Mouse (Mus musculus) WW6 (cell line): Measurements from ENCODE around the gene Daxx.

Experiments used
- DNase-seq: peaks from one replicate; pipeline ENCODE4 v3.0.0-alpha.2; 2013; ENCODE audit warnings: low read depth, low spot score

The Daxx gene

DNA sequence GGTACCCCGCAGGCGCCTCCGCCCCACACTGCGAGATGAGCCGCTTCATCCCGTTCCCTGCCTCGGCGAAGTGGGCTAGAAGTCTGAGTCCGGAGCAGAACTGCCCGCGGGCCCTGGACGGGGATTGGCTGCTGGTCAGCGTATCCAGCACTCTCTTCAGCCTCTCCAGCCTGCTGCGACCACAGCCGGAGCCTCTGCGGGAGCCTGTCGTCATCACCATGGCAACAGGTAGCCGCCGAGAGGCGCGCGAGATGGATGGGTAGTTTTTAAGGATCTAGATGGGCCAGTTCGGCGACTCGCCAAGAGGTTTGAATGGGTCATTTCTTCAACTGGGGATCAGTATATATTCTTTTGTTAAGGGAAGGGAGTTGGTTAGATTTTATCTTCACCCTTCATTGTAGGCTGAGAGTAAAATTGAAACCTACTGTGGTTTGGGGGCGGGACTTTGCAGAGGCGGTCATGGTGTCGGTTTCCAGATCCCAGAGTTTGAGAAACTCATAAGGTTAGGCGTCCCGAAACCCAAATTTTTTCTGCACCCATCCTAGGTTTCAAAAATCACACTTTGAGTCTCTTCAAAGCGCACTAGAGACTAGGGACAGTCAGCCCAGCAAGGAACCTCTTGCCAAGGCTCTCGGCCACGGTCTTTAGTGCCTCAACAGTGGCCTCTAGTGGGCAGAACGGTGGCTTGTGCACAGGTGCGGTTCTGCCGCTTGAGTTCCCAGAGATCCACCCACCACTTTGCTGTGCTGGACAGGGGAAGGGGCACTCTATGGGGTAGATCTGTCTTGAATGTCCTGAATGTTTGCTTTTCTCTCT, 11.3 kb downstream of the Daxx start:
- DNase-seq = no peak

DNA sequence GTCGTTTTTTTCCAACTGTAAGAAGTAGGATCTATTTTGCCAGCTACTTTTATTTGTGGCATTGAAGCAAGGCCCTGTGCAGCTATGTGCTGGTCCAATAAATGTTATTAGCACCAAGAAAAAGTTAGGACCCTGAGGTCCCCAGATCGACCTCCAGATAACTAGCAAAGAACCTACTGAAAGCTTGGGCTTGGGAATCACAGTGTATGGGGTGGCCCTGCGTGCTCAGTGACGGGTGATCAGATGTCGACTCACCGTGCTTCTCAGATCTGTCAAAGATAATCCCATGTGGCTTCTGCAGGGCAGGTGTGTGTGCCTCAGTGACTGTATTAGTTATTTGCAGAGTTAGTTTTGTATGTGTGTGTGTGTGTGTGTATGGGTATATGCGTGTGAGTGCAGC, 12.1 kb downstream of the Daxx start:
- DNase-seq = no peak

DNA sequence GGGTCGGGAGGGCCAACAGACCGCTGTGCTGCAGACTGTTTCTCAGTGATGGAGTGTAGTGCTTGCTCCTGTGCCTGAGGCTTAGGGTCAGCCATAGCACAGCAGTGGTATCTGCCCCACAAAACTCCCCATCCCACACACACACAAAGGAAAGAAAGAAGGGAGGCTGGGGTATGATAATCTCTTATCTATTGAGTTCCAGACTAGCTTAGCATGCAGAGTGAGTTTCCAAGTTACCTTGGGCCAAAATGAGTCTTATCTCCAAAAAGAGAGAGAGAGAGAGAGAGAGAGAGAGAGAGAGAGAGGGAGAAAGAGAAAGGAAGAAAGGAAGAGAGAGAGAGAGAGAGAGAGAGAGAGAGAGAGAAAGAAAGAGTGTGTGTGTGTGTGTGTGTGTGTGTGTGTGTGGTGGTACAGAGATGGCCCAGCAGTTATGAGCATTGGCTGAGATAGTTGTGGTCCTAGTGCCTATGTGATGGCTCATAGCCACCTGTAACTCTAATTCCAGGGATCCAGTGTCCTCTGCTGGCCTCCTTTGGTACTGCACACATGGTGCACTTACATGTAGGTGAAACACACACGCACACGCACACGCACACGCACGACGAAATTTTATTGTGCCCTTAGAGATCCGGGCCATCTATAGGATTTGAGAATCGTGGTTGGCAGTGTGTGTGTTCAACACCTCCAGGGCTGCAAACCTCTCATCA, 15.5 kb downstream of the Daxx start:
- no peak for DNase-seq

DNA sequence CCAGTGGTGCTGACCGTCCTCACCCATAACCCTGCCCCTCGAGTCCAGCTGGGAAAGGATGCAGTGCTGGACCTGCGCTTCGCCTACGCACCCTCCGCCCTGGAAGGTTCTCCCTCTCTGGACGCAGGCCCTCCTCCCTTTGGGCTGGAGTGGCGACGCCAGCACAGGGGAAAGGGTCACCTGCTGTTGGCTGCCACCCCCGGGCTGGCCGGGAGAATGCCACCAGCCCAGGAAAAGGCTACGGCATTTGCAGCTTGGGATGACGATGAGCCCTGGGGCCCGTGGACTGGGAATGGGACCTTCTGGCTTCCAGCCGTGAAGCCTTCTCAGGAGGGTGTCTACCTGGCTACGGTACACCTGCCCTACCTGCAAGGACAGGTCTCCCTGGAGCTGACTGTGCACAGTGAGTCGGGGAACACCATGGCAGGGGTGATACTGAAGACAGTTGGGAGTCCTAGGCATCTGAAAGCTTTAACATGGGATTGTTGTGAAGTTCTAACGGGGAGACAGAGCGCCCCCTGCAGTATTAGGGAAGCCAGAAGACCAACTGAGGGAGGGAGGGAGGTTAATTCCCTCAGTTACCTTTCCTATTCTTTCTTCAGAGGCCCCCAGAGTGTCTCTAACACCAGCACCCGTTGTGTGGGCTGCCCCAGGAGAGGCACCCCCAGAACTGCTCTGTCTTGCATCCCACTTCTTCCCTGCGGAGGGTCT, 16.3 kb downstream of the Daxx start:
- DNase-seq = no peak

DNA sequence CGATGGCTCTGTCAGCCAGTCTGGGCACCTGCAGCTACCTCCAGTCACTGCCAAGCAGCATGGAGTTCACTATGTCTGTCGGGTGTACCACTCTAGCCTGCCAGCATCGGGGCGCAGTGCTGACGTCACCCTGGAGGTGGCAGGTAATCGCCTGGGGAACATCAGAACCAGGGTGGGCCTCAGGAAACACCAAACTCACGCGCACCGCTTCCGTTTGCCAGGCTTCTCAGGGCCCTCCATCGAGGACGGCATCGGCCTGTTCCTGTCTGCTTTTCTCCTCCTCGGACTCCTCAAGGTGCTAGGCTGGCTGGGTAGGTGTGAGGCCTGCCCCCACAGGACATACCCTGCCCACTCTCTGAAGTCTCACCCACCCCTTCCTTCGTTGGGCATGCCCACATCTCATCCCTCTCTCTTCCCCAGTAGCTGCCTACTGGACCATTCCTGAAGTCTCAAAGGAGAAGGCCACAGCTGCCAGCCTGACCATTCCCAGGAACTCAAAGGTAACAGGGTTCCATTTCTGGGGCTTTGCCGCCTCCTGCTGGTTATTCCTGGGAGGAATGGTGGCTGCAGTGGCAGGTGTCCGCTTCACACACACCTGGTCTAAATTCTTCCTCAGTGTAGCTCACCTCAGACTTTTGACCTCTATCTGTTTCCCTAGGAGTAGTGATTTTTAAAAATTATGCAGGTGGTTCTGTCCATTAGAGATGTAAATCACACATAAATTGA, 17.2 kb downstream of the Daxx start:
- no peak for DNase-seq

DNA sequence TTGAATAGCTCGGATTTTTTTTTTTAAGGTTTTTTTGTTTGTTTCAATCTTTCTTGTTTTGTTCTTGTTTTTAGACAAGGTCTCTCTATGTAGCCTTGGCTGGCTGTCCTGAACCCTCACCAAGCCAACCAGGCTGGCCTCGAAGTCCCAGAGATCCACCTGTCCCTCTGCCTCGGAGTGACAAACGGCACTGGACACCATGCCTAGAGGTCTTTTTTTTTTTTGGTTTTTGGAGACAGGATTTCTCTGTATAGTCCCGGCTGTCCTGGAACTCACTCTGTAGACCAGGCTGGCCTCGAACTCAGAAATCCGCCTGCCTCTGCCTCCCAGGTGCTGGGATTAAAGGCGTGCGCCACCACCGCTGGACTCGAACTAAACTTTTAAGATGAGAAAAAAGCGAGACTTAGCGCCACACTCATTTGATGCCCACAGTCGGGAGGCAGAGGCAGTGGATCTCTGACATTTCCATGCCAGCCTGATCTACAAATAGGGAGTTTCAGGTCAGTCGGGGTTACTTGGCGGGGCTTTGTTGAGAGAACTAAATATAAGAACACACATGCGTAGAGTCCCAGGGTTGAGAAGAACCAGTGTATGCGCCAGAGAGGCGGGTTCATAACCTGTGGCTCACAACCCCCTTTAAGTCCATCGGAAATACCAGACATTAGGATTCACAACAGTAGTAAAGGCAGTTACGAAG, 19.2 kb downstream of the Daxx start:
- DNase-seq = no peak

DNA sequence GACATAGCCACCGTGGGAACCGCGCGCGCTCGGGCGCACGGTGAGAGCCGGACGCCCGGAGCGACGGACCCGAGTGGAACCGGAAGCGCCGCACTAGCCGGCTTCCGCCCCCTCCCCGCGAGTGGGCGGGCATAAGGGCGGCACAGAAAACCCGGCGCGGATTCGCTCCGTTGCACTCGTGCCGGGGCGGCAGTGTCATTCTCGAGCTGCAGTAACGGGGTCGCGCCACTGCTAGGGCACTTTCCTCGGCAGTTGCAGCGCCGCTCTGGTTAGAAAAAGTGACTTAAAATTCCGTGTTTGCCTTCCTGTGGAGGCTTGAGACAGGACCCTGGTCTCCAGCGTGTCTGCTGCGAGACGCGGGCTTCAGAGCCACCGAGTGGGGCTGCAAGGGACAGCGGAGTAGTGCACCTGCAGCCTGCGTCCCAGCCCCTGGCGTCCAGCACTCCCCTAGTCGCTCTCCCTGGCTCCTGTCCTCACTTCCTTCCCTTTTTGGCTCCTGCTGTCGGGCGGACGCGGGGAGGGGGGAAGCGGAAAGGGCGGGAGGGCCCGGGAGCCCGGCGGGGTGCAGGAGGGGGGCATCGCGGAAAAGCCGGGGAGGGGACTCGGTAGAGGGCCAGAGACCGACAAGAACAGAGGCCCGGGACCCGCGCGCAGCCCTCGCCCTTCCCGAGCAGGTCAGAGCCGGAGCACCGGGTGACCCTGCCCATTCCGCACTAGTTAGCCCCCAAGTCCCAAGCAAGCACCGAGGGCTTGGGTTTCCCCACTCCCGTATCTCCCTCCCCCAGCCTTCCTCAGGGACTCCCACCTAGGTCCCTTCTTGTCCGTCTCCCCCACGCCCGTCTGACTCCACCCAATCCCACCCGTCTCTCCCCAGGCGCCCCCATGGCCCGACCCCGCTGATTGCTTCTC, 20.4 kb downstream of the Daxx start, which contains the start of gene Rgl2:
Gene Rgl2 (plus strand): TSS at position 173 of the 909 bp plus-strand sequence.
- peak; percentile 88 for DNase-seq

DNA sequence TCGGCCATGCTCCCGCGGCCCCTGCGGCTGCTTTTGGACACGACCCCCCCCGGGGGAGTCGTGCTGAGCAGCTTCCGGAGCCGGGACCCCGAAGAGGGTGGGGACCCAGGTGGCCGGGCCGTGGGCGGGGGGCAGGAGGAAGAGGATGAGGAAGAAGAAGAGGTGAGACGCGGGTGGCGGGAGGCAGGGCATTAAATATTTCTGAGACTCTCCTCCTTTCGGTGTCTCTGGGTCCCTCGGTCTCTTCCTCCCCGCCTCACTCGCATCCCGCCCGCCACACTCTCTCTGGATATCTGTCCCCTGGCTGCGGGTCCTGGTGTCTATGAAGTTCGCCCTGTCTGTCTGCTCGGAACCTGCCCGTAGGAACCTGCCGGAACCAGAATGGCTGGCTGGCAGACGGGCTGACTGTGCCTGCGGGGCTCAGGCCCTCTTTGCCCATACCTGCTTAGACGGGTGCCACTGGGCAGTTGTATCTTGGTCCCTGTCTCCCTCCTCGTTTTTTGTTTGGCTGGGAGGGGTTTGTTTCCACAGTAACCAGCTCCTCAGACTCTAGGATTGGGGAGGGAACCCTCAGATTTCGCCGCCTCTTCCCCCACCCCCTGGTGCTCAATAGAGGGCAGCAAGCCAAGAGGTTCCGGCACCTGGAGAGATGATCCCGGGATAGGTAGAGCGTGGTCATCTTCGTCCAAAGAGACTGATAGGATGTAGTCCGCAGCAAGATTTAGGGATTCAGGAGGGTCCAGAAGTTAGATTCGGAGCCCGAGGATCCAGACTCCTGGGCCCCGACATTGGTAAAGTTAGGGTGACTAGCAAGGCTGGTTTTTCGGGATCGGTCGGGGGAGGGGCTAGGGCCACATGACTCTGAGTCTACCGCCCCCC, 21.3 kb downstream of the Daxx start:
- DNase-seq = no peak

DNA sequence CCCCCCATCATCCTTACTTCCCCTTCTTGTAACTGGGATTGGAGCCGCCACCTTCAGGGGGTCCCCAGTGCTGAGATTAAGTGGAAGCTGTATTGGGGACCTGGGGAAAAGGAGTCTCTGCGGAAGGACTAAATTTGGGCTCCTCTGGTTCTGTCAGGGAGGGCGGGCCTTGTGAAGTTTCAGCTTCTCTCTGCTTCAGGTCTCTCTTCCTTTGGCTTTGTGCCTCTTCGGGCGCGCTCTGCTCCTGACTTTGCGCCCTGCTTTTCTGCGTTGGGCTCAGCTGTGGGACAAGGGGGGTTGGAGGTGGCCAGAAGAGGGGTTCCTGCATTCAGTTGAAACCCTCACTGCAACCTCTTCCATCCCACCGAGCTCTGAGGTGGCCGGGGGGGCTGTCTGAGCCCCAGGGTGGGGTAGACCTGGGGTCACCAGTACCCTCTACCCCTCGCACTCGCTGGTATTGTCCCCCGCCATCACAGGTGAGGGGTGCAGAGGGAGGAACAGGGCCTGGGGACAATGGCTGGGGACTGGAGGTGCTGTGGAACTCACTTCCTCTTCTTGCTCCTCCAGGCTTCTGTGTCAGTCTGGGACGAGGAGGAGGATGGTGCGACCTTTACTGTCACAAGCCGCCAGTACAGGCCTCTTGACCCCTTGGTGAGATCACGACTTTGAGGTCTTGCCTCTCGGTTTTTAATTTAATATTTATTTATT, 22.1 kb downstream of the Daxx start:
- no peak for DNase-seq

DNA sequence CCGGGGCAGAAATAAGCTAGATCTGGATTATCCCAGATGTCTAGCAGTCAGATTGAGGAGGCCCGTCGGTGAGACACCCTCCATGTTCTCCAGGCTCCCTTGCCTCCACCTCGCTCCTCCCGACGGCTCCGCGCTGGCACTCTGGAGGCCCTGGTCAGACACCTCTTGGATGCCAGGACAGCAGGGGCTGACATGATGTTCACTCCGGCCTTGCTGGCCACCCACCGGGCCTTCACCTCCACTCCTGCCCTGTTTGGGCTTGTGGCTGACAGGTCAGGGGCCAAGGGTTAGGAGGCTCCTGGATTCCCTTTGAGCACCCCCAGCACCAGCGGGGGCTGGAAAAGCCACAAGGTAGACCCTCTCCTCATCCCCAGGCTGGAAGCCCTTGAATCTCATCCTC, 22.7 kb downstream of the Daxx start:
- no peak for DNase-seq

DNA sequence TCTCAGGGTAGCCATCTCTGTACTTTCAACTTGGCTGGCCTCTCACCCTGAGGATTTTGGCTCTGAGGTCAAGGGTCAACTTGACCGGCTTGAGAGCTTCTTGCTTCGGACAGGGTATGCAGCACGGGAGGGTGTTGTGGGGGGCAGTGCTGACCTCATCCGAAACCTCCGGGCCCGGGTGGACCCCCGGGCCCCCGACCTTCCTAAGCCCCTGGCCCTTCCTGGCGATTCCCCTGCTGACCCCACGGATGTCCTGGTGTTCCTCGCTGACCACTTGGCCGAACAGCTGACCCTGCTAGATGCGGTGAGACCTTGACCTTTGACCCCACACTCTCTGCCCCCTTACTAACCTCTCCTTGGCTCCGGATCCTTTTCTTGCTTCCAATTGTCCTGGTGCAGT, 23.2 kb downstream of the Daxx start:
- DNase-seq = no peak

DNA sequence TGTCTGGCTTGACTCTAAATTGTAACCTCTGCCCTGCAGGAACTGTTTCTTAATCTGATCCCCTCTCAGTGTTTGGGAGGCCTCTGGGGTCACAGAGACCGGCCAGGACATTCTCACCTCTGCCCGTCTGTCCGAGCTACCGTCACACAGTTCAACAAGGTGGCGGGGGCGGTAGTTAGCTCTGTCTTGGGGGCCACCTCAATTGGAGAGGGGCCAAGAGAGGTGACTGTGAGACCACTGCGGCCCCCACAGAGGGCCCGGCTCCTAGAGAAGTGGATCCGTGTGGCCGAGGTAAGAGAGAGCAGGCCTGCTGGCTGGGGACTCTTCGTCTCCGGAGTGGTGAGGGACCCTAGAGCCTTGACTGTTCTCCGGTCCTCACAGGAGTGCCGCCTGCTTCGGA, 23.8 kb downstream of the Daxx start:
- DNase-seq = no peak

DNA sequence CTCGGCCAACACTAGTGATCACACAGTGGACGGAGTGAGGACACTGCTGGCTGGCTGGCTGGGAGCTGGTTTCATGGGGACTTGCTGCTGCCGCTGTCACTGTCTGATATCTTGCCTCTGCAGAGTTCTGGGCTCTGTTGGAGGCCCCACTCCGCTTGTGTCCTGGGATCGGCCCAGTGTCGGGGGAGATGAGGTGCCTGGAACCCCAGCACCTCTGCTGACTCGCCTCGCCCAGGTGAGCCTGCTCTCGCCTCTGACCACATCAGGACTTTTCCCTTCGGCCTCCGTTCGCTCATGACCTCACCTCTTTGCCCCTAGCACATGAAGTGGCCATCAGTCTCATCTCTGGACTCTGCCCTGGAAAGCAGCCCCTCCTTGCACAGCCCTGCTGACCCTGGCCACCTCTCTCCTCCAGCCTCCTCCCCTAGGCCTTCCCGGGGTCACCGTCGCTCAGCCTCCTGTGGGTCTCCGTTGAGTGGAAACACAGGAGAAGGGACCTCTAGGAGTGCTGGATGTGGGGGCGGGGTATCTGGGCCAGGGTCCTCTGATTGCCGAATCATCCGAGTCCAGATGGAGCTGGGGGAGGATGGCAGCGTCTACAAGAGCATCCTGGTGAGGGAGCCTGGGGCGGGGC, 26.3 kb downstream of the Daxx start:
- DNase-seq = no peak

DNA sequence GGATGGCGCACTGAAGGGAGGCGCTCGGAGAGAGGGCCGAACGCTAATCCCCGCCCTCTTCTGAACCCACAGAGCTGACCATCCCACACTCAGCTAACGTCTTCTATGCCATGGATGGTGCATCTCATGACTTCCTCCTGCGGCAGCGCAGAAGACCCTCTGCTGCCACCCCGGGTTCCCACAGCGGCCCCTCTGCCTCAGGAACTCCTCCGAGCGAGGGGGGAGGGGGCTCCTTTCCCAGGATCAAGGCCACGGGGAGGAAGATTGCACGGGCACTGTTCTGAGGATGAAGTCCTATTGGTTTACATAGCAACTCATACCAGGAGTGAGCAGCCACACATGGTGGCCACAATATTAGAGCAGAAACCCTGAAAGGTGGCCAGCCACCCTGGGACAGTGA, 27.8 kb downstream of the Daxx start:
- DNase-seq = no peak

DNA sequence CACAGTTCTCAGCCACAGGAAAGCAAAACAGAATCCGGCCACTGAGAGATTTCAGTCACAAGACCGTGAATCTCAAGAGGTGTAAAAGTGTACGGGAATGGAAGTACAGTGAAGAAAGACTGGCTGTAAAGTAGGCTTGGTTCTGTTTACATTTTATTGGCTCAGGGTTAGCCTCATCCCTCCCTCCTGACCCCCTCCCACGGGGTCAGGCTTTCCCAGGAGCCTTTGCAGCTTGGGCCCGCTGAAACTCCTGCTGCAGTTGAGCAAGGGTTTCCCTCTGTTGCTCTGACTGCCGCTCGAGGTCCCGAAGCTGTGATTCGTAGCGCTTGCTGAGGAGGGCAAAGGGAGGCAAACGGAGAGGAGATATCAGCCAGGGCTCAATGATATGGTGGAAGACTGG, 29.6 kb downstream of the Daxx start:
- no peak for DNase-seq

DNA sequence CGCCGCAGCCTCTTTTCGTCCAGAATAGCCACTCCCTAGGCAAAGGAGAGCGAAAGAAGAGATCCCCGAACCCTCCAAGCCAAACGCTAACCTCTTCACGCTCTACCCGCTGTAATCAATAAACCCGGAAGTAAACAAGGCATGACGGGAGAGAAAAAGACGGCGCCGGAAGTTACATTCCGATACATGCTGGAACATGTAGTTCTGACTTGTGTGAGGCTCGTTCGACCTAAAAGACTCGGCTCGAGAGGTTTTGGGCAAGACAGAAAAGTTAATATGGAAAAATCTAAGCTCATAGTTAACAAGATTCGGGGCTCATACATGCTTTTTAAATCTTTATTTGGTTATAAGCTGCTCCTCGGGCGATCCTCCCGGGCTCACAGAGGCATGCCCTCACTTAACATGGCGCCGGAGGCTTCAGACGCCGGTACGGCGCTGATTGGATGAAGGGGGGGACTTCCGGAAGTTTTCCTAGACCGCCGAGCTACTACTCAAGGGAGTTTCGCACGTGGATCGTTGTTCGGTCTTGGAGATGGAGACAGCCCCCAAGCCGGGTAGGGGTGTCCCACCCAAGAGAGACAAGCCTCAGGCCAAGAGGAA, 31.1 kb downstream of the Daxx start, which contains the start of the genes Pfdn6 and Wdr46:
Gene Pfdn6 (minus strand): TSS at position 138 of the 600 bp plus-strand sequence.
Gene Wdr46 (plus strand): TSS at position 455 of the 600 bp plus-strand sequence.
- DNase-seq = no peak

DNA sequence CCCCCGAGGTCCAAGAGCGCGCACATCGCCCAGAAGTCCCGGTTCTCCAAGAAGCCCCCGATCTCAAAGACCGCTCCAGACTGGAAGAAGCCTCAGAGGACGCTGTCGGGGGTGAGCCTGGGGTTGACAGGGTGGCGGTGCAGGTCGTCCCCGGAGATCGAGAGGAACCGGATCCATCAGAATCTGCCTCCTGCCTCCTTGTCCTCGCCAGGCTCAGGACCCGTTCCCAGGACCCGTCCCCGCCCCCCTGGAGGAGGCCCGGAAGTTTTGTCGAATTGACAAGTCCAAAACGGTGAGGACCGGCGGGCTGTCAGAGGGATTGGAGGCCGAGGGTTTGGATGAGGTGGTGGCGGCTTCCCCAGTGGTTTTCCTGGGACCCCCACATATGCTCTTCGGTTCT, 31.8 kb downstream of the Daxx start:
- DNase-seq = no peak
